Mouse (Mus musculus) limb, embryonic 11.5 days (tissue): Measurements from ENCODE around the gene Arhgap23. TPM values are rescaled to one million over a fixed set of nuclear protein-coding genes. Genes with fewer than 3 reads are reported as not detected.

Experiments used
- ATAC-seq: fragments of 200-750 bp; cut with Nextera tagmentation; 2 replicates; pipeline ENCODE4 v1.8.0; 2017; ENCODE audit warnings: low read depth; ENCODE audit not compliant: insufficient number of reproducible peaks, low FRiP score, low TSS enrichment
- DNase-seq: peaks from one replicate; pipeline ENCODE4 v3.0.0-alpha.2; 2015; ENCODE audit warnings: low spot score
- H3K27ac ChIP-seq: fragments of 300-500 bp; sonication (generic); replicated peaks from 2 replicates; pipeline ENCODE4 v1.5.1; 2014; ENCODE audit warnings: low read depth, mild to moderate bottlenecking, low read length
- H3K27me3 ChIP-seq: fragments of 300-500 bp; sonication (generic); 2 replicates; pipeline ENCODE4 v1.6.1; 2014; ENCODE audit warnings: mild to moderate bottlenecking, low read length, mixed read lengths; ENCODE audit not compliant: control insufficient read depth, insufficient read depth
- H3K36me3 ChIP-seq: fragments of 300-500 bp; sonication (generic); 2 replicates; pipeline ENCODE4 v1.6.1; 2014; ENCODE audit warnings: mild to moderate bottlenecking, low read length, moderate library complexity, mixed read lengths; ENCODE audit not compliant: control insufficient read depth, insufficient read depth
- H3K4me1 ChIP-seq: fragments of 300-500 bp; sonication (generic); 2 replicates; pipeline ENCODE4 v1.6.1; 2014; ENCODE audit warnings: low read length, mixed read lengths; ENCODE audit not compliant: control insufficient read depth, insufficient read depth
- H3K4me2 ChIP-seq: fragments of 300-500 bp; sonication (generic); 2 replicates; pipeline ENCODE4 v1.6.1; 2014; ENCODE audit warnings: low read depth, mild to moderate bottlenecking, moderate library complexity; ENCODE audit not compliant: severe bottlenecking
- H3K4me3 ChIP-seq: fragments of 300-500 bp; sonication (generic); 2 replicates; pipeline ENCODE4 v1.5.1; 2014; ENCODE audit warnings: low read depth, low read length
- H3K9ac ChIP-seq: fragments of 300-500 bp; sonication (generic); 2 replicates; pipeline ENCODE4 v1.6.1; 2014; ENCODE audit warnings: mild to moderate bottlenecking, low read length
- H3K9me3 ChIP-seq: fragments of 300-500 bp; sonication (generic); 2 replicates; pipeline ENCODE4 v1.6.1; 2016; ENCODE audit warnings: low read length; ENCODE audit not compliant: control insufficient read depth
- WGBS: fragments of 180-500 bp; shearing (Covaris S2); extraction: QIAGEN DNeasy Blood & Tissue Kit; methylation state at CpG from one replicate; pipeline ENCODE4 v1.1.7; 2014; 5-methylcytosine and 5-hydroxymethylcytosine counted together
- polyA plus RNA-seq: library from polyadenylated mRNA; unstranded; fragments of >200 nt; fragmentation: Nextera tagmentation; extraction: Ambion mirVana; gene quantifications from 2 replicates; pipeline ENCODE4 v1.2.1, GENCODE M21; 2014

The Arhgap23 gene
- polyA plus RNA-seq, 1 experiment from 2014 or later = 4.2 TPM

- H3K9ac ChIP-seq = no peak overlapping the region
- no peak overlapping the region for H3K27ac ChIP-seq
- H3K9me3 ChIP-seq = no peaks in the 10 kb centered on the region
- H3K4me3 ChIP-seq = no peak overlapping the region
- 72% methylated on average over 3 of the region's 3 CpGs for WGBS
- peaks cover 22% of the 10 kb centered on the region for H3K4me1 ChIP-seq
- ATAC-seq (no peak), DNase-seq (no peak)
- H3K36me3 ChIP-seq = no peaks in the 10 kb centered on the region
- no peak overlapping the region for H3K4me2 ChIP-seq
- H3K27me3 ChIP-seq = peaks cover 12% of the 10 kb centered on the region; the same call in 1 of the 2 replicates
Measured at GRCm38 (mm10) chr11:97401686-97402435, 13.5 kb upstream of the Arhgap23 start.

- DNase-seq (no peak), ATAC-seq (no peak)
- H3K9ac ChIP-seq = no peak overlapping the region
- no peaks in the 10 kb centered on the region for H3K36me3 ChIP-seq
- peaks cover 14% of the 10 kb centered on the region; the same call in 1 of the 2 replicates for H3K27me3 ChIP-seq
- H3K4me3 ChIP-seq = no peak overlapping the region
- H3K27ac ChIP-seq = no peak overlapping the region
- peaks cover 23% of the 10 kb centered on the region for H3K4me1 ChIP-seq
- H3K9me3 ChIP-seq = no peaks in the 10 kb centered on the region
- H3K4me2 ChIP-seq = 0 out of 2 replicates have a peak overlapping the region, but pooled peaks have one; percentile 15
- 44% methylated on average over 2 of the region's 2 CpGs for WGBS
Measured at GRCm38 (mm10) chr11:97402746-97403145, 12.6 kb upstream of the Arhgap23 start.

GRCm38 (mm10) chr11:97403614-97404183 is 11.6 kb upstream of the Arhgap23 start:
- peak overlapping the region; percentile 99 for H3K4me2 ChIP-seq
- no peak for DNase-seq
- H3K4me1 ChIP-seq = peaks cover 23% of the 10 kb centered on the region
- H3K36me3 ChIP-seq = no peaks in the 10 kb centered on the region
- peak overlapping the region; percentile 58; the same call in 1 of the 2 replicates for H3K9ac ChIP-seq
- ATAC-seq = no peak
- H3K4me3 ChIP-seq = peak overlapping the region; percentile 58
- H3K27me3 ChIP-seq = peaks cover 14% of the 10 kb centered on the region; the same call in 1 of the 2 replicates
- WGBS = 45% methylated on average over 8 of the region's 8 CpGs
- no peak overlapping the region for H3K27ac ChIP-seq
- H3K9me3 ChIP-seq = no peaks in the 10 kb centered on the region

GRCm38 (mm10) chr11:97404184-97404760 is 11.1 kb upstream of the Arhgap23 start:
- H3K27ac ChIP-seq = no peak overlapping the region
- peak overlapping the region; percentile 58 for H3K9ac ChIP-seq
- no peaks in the 10 kb centered on the region for H3K9me3 ChIP-seq
- ATAC-seq (peak; percentile 16; the same call in 1 of the 2 replicates), DNase-seq (peak; percentile 71)
- H3K4me2 ChIP-seq = peak overlapping the region; percentile 99
- H3K4me1 ChIP-seq = peaks cover 23% of the 10 kb centered on the region
- H3K4me3 ChIP-seq = peak overlapping the region; percentile 58
- WGBS = under 1% methylated on average over 46 of the region's 61 CpGs
- peaks cover 14% of the 10 kb centered on the region; the same call in 1 of the 2 replicates for H3K27me3 ChIP-seq
- H3K36me3 ChIP-seq = no peaks in the 10 kb centered on the region

GRCm38 (mm10) chr11:97404761-97405190 is 10.6 kb upstream of the Arhgap23 start:
- Histone ChIP-seq H3K27ac (no peak overlapping the region), H3K27me3 (peaks cover 14% of the 10 kb centered on the region; the same call in 1 of the 2 replicates), H3K9ac (peak overlapping the region; percentile 58), H3K4me1 (peaks cover 23% of the 10 kb centered on the region), H3K4me3 (peak overlapping the region; percentile 58), H3K9me3 (no peaks in the 10 kb centered on the region), H3K36me3 (no peaks in the 10 kb centered on the region), H3K4me2 (peak overlapping the region; percentile 99)
- DNase-seq = no peak
- 0 out of 2 replicates have a peak, but pooled peaks have one; percentile 4 for ATAC-seq
- WGBS = 4% methylated on average over 10 of the region's 11 CpGs

GRCm38 (mm10) chr11:97406094-97406951 is 9.0 kb upstream of the Arhgap23 start:
- Histone ChIP-seq H3K9me3 (no peaks in the 10 kb centered on the region), H3K4me3 (no peak overlapping the region), H3K4me1 (peaks cover 19% of the 10 kb centered on the region), H3K9ac (no peak overlapping the region; the same call in 1 of the 2 replicates), H3K27me3 (peaks cover 14% of the 10 kb centered on the region; the same call in 1 of the 2 replicates), H3K27ac (no peak overlapping the region), H3K36me3 (no peaks in the 10 kb centered on the region), H3K4me2 (no peak overlapping the region)
- WGBS = 67% methylated on average over 10 of the region's 10 CpGs
- no peak for ATAC-seq
- DNase-seq = no peak

- H3K27me3 ChIP-seq = peaks cover 10% of the 10 kb centered on the region; the same call in 1 of the 2 replicates
- no peaks in the 10 kb centered on the region for H3K9me3 ChIP-seq
- ATAC-seq = no peak
- no peaks in the 10 kb centered on the region for H3K36me3 ChIP-seq
- H3K4me1 ChIP-seq = peaks cover 19% of the 10 kb centered on the region
- DNase-seq = no peak
- 80% methylated on average over 3 of the region's 3 CpGs for WGBS
- H3K9ac ChIP-seq = no peak overlapping the region
- no peak overlapping the region for H3K4me2 ChIP-seq
- no peak overlapping the region for H3K27ac ChIP-seq
- H3K4me3 ChIP-seq = no peak overlapping the region
Measured at GRCm38 (mm10) chr11:97407456-97407855, 7.9 kb upstream of the Arhgap23 start.
